Mouse (Mus musculus) adrenal gland, postnatal 10 days (tissue): ENCODE data around the gene Foxn3. TPM values are rescaled to one million over a fixed set of nuclear protein-coding genes. Genes with fewer than 3 reads are reported as not detected.

Experiments used
- DNase-seq: peaks from one replicate; pipeline ENCODE4 v3.0.0; 2021; ENCODE audit warnings: mixed read lengths
- total RNA-seq, 2 experiments: library from RNA; stranded (reverse); gene quantifications; 2 replicates each; pipeline ENCODE4 v1.2.3; 2021

Foxn3 gene
- total RNA-seq, 2 experiments from 2014 or later: 77.7 to 98.2 TPM

GRCm38 (mm10) chr12:99385073-99385472 lies 178.3 kb downstream of the Foxn3 start:
- DNase-seq: no peak

- DNase-seq: no peak
Observed at GRCm38 (mm10) chr12:99381317-99381716, 182.1 kb downstream of the Foxn3 start.

GRCm38 (mm10) chr12:99380855-99381262 lies 182.5 kb downstream of the Foxn3 start:
- no peak for DNase-seq

GRCm38 (mm10) chr12:99380124-99380523 lies 183.3 kb downstream of the Foxn3 start:
- no peak for DNase-seq

GRCm38 (mm10) chr12:99378284-99378683 lies 185.1 kb downstream of the Foxn3 start:
- no peak for DNase-seq

GRCm38 (mm10) chr12:99377705-99378104 lies 185.7 kb downstream of the Foxn3 start:
- DNase-seq: no peak

- no peak for DNase-seq
Observed at GRCm38 (mm10) chr12:99377069-99377468, 186.3 kb downstream of the Foxn3 start.

- DNase-seq: no peak
Observed at GRCm38 (mm10) chr12:99375878-99376454, 187.4 kb downstream of the Foxn3 start.

- DNase-seq: no peak
Observed at GRCm38 (mm10) chr12:99375426-99375825, 188.0 kb downstream of the Foxn3 start.

- peak; percentile 75 for DNase-seq
Observed at GRCm38 (mm10) chr12:99374099-99374600, 189.2 kb downstream of the Foxn3 start.

GRCm38 (mm10) chr12:99373584-99373983 lies 189.8 kb downstream of the Foxn3 start:
- DNase-seq: no peak

- no peak for DNase-seq
Observed at GRCm38 (mm10) chr12:99371500-99371899, 191.9 kb downstream of the Foxn3 start.

GRCm38 (mm10) chr12:99368251-99368650 lies 195.1 kb downstream of the Foxn3 start:
- no peak for DNase-seq

- DNase-seq: no peak
Observed at GRCm38 (mm10) chr12:99365999-99366398, 197.4 kb downstream of the Foxn3 start.

- DNase-seq: no peak
Observed at GRCm38 (mm10) chr12:99364201-99364600, 199.2 kb downstream of the Foxn3 start.

- no peak for DNase-seq
Observed at GRCm38 (mm10) chr12:99363024-99363423, 200.4 kb downstream of the Foxn3 start.

GRCm38 (mm10) chr12:99361752-99362132 lies 201.6 kb downstream of the Foxn3 start:
- no peak for DNase-seq

- DNase-seq: no peak
Observed at GRCm38 (mm10) chr12:99360958-99361751, 202.2 kb downstream of the Foxn3 start.

GRCm38 (mm10) chr12:99358698-99359097 lies 204.7 kb downstream of the Foxn3 start:
- no peak for DNase-seq

- no peak for DNase-seq
Observed at GRCm38 (mm10) chr12:99356660-99357059, 206.7 kb downstream of the Foxn3 start.

GRCm38 (mm10) chr12:99353692-99354091 lies 209.7 kb downstream of the Foxn3 start:
- no peak for DNase-seq

GRCm38 (mm10) chr12:99352583-99352982 lies 210.8 kb downstream of the Foxn3 start:
- no peak for DNase-seq

GRCm38 (mm10) chr12:99352136-99352535 lies 211.2 kb downstream of the Foxn3 start:
- peak; percentile 70 for DNase-seq

GRCm38 (mm10) chr12:99351731-99352130 lies 211.7 kb downstream of the Foxn3 start:
- peak; percentile 67 for DNase-seq
